Mouse (Mus musculus): Measurements from ENCODE around the gene Pdik1l.

DNA sequence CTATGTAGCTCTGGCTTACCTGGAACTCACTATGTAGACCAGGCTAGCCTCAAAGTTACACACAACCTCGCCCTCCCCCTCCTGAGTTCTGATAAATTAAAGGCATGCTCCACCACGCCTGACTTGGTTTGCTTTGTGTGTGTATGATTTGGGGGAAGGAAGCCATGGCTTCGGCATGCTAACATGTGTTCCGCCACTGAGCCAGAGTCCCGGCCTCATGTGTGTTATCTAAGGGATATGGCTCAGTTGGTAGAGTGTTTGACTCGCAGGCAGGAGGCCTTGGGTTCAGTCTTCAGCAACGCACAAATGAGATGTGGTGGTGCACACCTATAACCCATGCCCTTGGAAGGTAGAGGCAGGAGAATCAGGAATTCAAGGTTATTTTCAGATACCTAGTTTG, 15.7 kb downstream of the Pdik1l start:
- TF ChIP-seq POLR2A (IDR thresholded peaks at IDR 0.05; ENCODE audit: extremely low read depth, insufficient read depth, low read length) (no peak), CTCF (IDR thresholded peaks at IDR 0.05; ENCODE audit: extremely low read depth, insufficient read depth, low read length) (no peak)

All from cortical plate, adult 2 months (tissue).